Mouse (Mus musculus) urinary bladder, postnatal 36 days (tissue): ENCODE data around the gene Evl.
"Not testable (repeated sequence)": the region's sequence is repeated elsewhere in the genome, so short reads cannot be mapped to it uniquely, and the experiment has no call there.

Experiments
- DNase-seq, 2 experiments: peaks; one replicate each; pipeline ENCODE4 v3.0.0; 2022; ENCODE audit warnings: low spot score in 2 of 2, mixed read lengths in 1 of 2

The Evl gene

GRCm38 (mm10) chr12:108694223-108694622 is 139.7 kb downstream of the Evl start:
- DNase-seq: no peak

GRCm38 (mm10) chr12:108698697-108699471 is 144.4 kb downstream of the Evl start:
- no peak for DNase-seq

GRCm38 (mm10) chr12:108699576-108699975 is 145.1 kb downstream of the Evl start:
- no peak for DNase-seq

- DNase-seq: no peak
Observed at GRCm38 (mm10) chr12:108700037-108700436, 145.5 kb downstream of the Evl start.

GRCm38 (mm10) chr12:108701221-108701620 is 146.7 kb downstream of the Evl start:
- DNase-seq: no peak

GRCm38 (mm10) chr12:108702185-108702584 is 147.7 kb downstream of the Evl start, which contains the start of gene Degs2:
Gene Degs2, minus strand, starts transcription at chr12:108702315.
- DNase-seq: peak; percentile 70 to 74

GRCm38 (mm10) chr12:108705486-108705885 is 151.0 kb downstream of the Evl start:
- no peak for DNase-seq

- no peak for DNase-seq
Observed at GRCm38 (mm10) chr12:108706129-108706528, 151.6 kb downstream of the Evl start.

- no peak for DNase-seq
Observed at GRCm38 (mm10) chr12:108709386-108709785, 154.9 kb downstream of the Evl start.

- no peak for DNase-seq
Observed at GRCm38 (mm10) chr12:108709964-108710765, 155.6 kb downstream of the Evl start.

GRCm38 (mm10) chr12:108710861-108711615 is 156.5 kb downstream of the Evl start:
- no peak for DNase-seq

- no peak for DNase-seq
Observed at GRCm38 (mm10) chr12:108712481-108712880, 158.0 kb downstream of the Evl start.

GRCm38 (mm10) chr12:108713972-108714371 is 159.5 kb downstream of the Evl start:
- not testable (repeated sequence) for DNase-seq

- no peak for DNase-seq
Observed at GRCm38 (mm10) chr12:108715854-108716253, 161.3 kb downstream of the Evl start.

- DNase-seq: no peak
Observed at GRCm38 (mm10) chr12:108718485-108718884, 164.0 kb downstream of the Evl start.

- no peak for DNase-seq
Observed at GRCm38 (mm10) chr12:108722464-108722863, 167.9 kb downstream of the Evl start.

GRCm38 (mm10) chr12:108723841-108724240 is 169.3 kb downstream of the Evl start:
- no peak for DNase-seq

- DNase-seq: no peak
Observed at GRCm38 (mm10) chr12:108734386-108734785, 179.9 kb downstream of the Evl start.

GRCm38 (mm10) chr12:108737838-108738237 is 183.3 kb downstream of the Evl start:
- no peak for DNase-seq
